Mouse (Mus musculus) liver, adult 2 months (tissue): ENCODE results near the gene Cd207. TPM values are rescaled to one million over a fixed set of nuclear protein-coding genes. Genes with fewer than 3 reads are reported as not detected.

ENCODE experiments used
- DNase-seq: peaks from one replicate; pipeline ENCODE4 v3.0.0-alpha.2; 2011; ENCODE audit warnings: low read depth, low spot score; ENCODE audit errors: extremely low read depth
- H3K27ac ChIP-seq: fragments of 200-500 bp; replicated peaks from 2 replicates; pipeline ENCODE4 v1.5.1; 2012; ENCODE audit warnings: low read depth, mild to moderate bottlenecking, control low read depth, inconsistent platforms, low read length; ENCODE audit not compliant: insufficient read depth
- H3K27me3 ChIP-seq: fragments of 200-500 bp; 2 replicates; pipeline ENCODE4 v1.6.1; 2012; ENCODE audit warnings: mild to moderate bottlenecking, moderate library complexity, low read length, inconsistent platforms; ENCODE audit not compliant: control insufficient read depth, insufficient read depth
- H3K36me3 ChIP-seq: fragments of 200-500 bp; 2 replicates; pipeline ENCODE4 v1.6.1; 2012; ENCODE audit warnings: low read length, inconsistent platforms; ENCODE audit not compliant: control insufficient read depth, insufficient read depth
- H3K4me1 ChIP-seq: fragments of 200-500 bp; 2 replicates; pipeline ENCODE4 v1.6.1; 2011; ENCODE audit warnings: low read length; ENCODE audit not compliant: control insufficient read depth, insufficient read depth
- H3K4me3 ChIP-seq: fragments of 200-500 bp; 2 replicates; pipeline ENCODE4 v1.5.1; 2011; ENCODE audit warnings: low read depth, mild to moderate bottlenecking, control low read depth, low read length, moderate library complexity; ENCODE audit not compliant: insufficient read depth
- H3K79me2 ChIP-seq: fragments of 200-500 bp; 2 replicates; pipeline ENCODE4 v1.6.1; 2012; ENCODE audit warnings: inconsistent platforms, mild to moderate bottlenecking, low read length, moderate library complexity; ENCODE audit not compliant: control insufficient read depth, insufficient read depth
- H3K9ac ChIP-seq: fragments of 200-500 bp; 2 replicates; pipeline ENCODE4 v1.6.1; 2012; ENCODE audit warnings: low read depth, mild to moderate bottlenecking, control low read depth, inconsistent platforms, low read length
- CTCF ChIP-seq: fragments of 200-500 bp; IDR thresholded peaks from 2 replicates; pipeline ENCODE4 v1.5.1; 2011; ENCODE audit warnings: low read depth, low read length, control low read depth
- POLR2A ChIP-seq: fragments of 200-500 bp; IDR thresholded peaks from 2 replicates; pipeline ENCODE4 v1.6.1; 2011; ENCODE audit warnings: low read length, control low read depth; ENCODE audit not compliant: insufficient read depth; ENCODE audit errors: extremely low read depth
- WGBS: fragments of 180-500 bp; shearing (Covaris S2); methylation state at CpG from one replicate; pipeline ENCODE4 v1.1.7; 2018; 5-methylcytosine and 5-hydroxymethylcytosine counted together
- polyA plus RNA-seq: library from polyadenylated mRNA; depleted of rRNA; stranded (reverse); fragments of >200 nt; gene quantifications from 2 replicates; pipeline ENCODE4 v1.2.3, GENCODE M21; 2012
- total RNA-seq: library from RNA; depleted of rRNA; stranded (reverse); fragments of >200 nt; gene quantifications from 2 replicates; pipeline ENCODE4 v1.2.3, GENCODE M21; 2014

Gene Cd207
- total and polyA plus RNA-seq, 2 experiments, result 0.93 to 3.7 TPM

DNA sequence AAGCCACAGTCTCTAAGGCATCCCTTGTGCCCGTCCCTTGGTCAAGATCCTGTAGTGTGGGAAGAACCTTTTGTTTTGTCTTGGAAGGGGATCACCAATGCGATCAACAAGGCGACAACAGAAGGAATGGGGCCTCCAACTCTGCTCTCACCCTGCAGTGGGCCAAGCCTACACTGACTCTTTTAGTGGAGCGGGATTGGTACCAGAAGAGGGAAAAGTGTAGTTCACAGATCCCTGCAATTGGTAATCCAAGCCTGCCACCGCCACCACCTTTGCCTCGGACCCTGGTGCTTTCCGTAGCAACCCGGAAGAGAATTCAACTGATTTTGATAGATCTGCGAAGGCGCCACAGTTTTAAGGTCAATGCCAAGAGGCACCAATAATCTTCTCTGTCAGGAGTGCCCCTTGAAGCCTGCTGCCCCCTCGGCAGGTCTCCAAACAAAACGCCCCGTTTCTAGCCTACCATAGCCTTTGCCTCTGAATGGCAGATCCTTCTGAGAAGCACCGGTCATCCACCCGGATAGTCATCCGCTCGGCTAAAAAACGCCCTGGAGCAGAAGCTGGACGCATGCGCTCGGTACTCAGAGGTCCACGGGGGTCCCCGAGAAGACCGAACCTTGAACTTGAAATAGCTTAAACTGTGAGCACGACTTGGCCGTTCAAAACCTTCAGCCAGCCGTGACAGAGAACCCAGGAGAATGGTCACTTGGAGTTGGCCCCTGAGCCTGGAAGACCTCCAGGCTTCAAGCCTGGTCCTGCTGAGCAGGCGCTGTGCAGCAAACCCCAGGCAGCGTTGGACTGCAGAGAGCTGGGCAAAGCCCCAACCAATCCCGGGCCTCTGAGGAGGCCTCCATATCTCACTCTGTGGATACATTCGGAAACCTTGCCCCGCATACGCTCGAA lies 36.8 kb upstream of the Cd207 start:
- no peak for TF ChIP-seq CTCF
- TF ChIP-seq POLR2A, result no peak
- Histone ChIP-seq H3K4me3 (no peak overlapping the region), H3K27me3 (peaks cover 42% of the 10 kb centered on the region), H3K4me1 (no peaks in the 10 kb centered on the region), H3K36me3 (no peaks in the 10 kb centered on the region), H3K9ac (no peak overlapping the region), H3K79me2 (no peaks in the 10 kb centered on the region), H3K27ac (no peak overlapping the region)
- WGBS, result 5% methylated on average over 34 of the region's 34 CpGs
- no peak for DNase-seq

DNA sequence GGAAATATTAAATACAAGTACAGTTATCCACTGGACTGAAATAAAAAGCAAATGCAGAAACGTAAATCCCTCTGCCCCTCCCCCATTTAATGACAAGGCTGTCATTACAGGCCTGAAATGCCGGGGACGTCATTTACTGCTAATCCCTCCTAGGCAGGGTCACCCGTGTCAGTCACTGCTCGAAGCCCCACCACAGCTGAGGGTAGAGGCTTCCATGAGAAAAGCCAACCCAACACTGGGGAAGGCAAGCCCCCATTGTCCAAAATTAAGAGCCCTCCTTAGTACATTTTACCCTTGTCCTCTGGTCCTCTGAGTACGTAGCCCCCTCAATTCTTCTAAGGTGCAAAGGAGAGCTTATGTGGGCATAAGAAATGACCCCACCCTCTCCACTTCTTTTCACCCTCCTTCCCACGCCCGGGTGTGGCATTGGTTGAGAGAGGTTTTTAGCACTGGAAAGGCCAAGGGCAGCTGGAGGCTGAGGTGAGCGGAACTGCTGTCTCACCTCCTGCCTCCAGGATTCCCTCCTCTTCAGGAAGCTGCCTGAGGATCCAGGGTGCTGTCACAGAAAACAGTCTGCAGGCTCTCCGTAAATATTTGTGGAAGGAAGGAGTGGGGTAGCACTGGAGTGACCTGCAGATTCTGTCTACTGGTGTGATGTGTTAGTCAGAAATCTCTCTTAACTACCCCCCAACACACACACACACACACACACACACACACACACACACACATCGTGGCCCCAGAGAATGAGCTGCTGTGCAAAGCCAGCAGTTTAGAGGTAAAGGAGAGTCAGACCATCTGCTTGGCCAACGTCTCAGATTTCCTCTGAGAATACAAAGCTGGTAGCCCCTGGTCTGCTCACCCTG lies 35.8 kb upstream of the Cd207 start:
- no peaks in the 10 kb centered on the region for H3K79me2 ChIP-seq
- no peak overlapping the region for H3K4me3 ChIP-seq
- peaks cover 42% of the 10 kb centered on the region for H3K27me3 ChIP-seq
- H3K4me1 ChIP-seq, result no peaks in the 10 kb centered on the region
- H3K27ac ChIP-seq, result no peak overlapping the region
- H3K9ac ChIP-seq, result no peak overlapping the region
- 13% methylated on average over 12 of the region's 12 CpGs for WGBS
- DNase-seq, result no peak
- no peaks in the 10 kb centered on the region for H3K36me3 ChIP-seq
- TF ChIP-seq POLR2A, result no peak
- TF ChIP-seq CTCF, result no peak

DNA sequence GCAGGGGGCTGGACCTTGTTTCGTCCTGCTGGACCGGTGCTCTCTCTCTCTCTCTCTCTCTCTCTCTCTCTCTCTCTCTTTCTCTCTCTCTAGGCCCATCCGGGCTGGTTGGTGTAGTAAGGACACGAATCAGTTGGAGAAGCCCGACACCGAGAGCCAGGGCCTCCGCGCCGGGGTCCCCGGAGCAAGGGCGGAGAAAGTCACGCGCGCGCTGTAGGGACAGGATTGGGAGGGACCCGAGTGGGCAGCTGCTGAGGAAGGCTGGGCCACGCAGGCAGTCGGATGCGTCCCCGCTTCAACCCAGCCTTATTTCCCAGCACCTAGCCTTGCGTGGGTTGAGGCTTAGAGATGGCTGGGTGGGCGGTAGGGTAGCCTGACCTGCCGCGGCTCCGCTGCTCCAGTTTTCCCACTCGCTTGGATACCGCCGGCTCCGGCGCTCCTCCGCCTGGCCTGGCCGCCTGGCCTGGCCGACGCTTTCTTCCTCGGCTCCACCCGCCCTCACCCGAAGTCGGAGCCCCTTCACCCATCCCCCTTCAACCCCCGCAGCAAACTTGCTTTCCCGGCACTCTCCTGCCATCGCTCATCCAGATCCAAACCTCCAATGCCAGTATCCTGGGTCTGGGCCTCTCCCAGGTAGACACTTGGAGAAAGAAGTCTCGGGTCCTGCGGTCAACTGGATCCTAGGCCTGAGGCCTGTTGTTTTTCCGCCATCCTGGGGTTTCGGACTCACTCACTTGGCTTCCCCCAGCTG lies 34.2 kb upstream of the Cd207 start:
- no peak for DNase-seq
- Histone ChIP-seq H3K27ac (no peak overlapping the region), H3K4me3 (no peak overlapping the region), H3K36me3 (no peaks in the 10 kb centered on the region), H3K79me2 (no peaks in the 10 kb centered on the region), H3K9ac (no peak overlapping the region), H3K27me3 (peaks cover 45% of the 10 kb centered on the region), H3K4me1 (no peaks in the 10 kb centered on the region)
- WGBS, result 10% methylated on average over 45 of the region's 45 CpGs
- no peak for TF ChIP-seq POLR2A

DNA sequence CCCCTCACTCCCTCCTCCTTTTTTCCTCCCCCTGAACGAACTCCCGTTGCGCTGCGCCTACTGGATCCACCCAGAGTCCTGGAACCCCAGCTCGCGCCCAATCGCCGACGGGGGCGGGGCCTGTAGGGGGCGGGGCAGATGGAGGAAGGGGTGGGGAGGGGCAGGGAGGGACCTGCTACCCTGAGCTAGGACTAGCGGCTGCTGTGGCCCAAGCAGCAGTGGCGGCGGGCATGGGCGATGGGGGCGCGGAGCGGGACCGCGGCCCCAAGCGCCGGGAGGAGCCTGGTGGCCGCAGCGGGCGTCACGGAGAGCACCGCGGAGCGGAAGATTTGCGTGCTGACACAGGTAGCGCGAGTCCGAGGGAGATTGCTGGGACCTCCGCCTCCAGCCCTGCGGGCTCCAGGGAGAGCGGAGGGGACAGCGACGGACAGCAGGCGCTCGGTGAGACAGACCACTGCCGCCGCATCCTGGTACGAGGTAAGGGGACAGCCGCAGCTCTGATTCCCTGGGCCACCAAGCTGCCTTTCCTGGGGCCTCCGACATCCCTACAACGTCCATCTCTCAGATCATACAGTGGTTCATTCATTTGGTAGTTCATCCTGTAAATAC lies 33.5 kb upstream of the Cd207 start, which contains the start of gene Vax2:
Gene Vax2, plus strand, starts transcription at position 198 of the 609 bp plus-strand sequence.
- WGBS, result 1% methylated on average over 46 of the region's 46 CpGs
- no peaks in the 10 kb centered on the region for H3K79me2 ChIP-seq
- H3K4me1 ChIP-seq, result no peaks in the 10 kb centered on the region
- H3K36me3 ChIP-seq, result no peaks in the 10 kb centered on the region
- peaks cover 43% of the 10 kb centered on the region for H3K27me3 ChIP-seq
- no peak within 1 kb of the TSS for H3K9ac ChIP-seq
- peak; percentile 31 for DNase-seq
- no peak within 1 kb of the TSS for H3K27ac ChIP-seq
- TF ChIP-seq POLR2A (no peak), CTCF (no peak)
- H3K4me3 ChIP-seq, result peak within 1 kb of the TSS; percentile 9; the same call in 1 of the 2 replicates

DNA sequence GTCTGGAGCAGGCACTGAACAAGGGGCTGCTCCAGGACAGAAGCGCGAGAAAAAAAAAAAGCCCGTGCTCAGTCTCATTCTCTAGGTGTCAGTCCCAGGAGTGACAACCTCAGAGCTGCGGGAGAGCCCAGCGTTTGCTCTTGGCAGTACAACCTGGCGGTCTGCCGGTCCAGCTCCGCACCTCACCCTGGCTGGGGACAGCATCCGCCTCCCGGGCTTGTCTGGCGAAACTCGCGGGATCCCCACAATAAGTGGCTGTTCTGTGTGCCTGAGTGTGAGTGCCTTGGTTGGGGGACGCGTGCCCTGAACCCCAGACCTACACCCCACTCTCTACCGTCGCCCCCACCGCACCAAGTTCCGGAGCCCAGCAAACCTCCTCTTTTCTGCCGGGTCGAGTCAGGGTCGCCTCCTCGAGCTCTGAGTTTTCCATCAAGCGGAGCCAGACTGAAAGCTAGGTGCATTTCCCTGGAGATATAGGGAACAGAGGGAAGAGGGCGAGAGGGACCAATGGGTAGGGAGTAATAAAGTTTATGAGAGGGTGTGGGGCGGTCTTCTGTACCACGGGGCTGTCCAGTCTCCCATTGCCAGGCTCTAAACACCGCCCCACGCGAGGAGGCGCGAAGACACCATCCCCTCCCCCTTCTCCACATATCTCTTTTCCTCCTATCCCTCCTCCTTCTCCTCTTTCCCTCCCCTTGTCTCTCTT lies 32.9 kb upstream of the Cd207 start:
- no peak for TF ChIP-seq POLR2A
- TF ChIP-seq CTCF, result no peak
- no peak for DNase-seq
- Histone ChIP-seq H3K36me3 (no peaks in the 10 kb centered on the region), H3K9ac (no peak overlapping the region), H3K4me3 (peak overlapping the region; percentile 2; the same call in 1 of the 2 replicates), H3K79me2 (no peaks in the 10 kb centered on the region), H3K27ac (no peak overlapping the region), H3K27me3 (peaks cover 40% of the 10 kb centered on the region), H3K4me1 (no peaks in the 10 kb centered on the region)
- 2% methylated on average over 32 of the region's 32 CpGs for WGBS
